Mouse (Mus musculus): ENCODE measurements around the gene Golga3.

GRCm38 (mm10) chr5:110232346-110232745, 55.8 kb downstream of the Golga3 start:
- no peak for TF ChIP-seq CTCF (IDR thresholded peaks at IDR 0.05; ENCODE audit: low read depth, low read length)
- no peak for TF ChIP-seq POLR2A (IDR thresholded peaks at IDR 0.05; ENCODE audit: borderline replicate concordance, low read depth, low read length)
